Mouse (Mus musculus): ENCODE data around the gene Pheta1.

The Pheta1 gene

DNA sequence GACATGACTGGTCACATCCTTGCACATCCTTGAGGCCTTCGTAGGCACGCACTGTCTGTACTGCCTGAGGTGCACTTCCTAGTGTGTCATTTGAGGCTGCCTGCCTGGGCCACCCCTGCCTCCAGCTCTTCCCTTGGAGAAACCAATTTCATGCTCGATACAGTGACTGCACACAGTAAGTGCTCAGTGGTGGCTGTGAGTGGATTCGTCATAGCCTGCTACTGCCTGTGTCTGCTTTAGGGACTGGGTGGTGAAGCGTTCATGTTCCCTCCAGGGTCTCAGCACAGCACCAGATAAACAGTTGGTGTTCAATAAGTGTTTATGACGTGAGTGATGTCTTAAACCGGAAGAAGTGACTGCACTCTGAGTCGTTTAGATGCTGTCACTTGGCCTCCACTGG is 34.6 kb downstream of the Pheta1 start:
- no peak for DNase-seq (ENCODE audit: inconsistent age in 2 of 2, low spot score in 1 of 2)

DNA sequence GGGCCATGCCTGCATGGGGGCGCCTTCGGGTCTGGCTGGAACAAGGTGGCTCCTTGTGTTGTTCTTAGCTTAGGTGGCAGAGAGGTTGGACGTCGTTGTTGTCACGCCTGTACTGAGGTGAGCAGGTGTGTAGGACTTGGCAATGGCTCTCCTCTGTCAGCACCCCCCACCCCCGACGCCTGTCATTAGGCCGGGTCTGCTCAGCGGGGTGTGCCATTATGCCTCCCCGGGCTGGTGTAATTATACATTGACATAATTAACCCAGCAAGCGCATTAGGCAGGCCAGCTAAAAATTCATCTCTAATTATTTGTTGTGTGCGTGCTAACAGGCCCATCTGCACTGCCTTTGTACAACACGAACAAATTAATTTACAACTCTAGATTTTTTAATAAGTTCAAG is 40.6 kb downstream of the Pheta1 start:
- no peak for DNase-seq (ENCODE audit: inconsistent age in 2 of 2, low spot score in 1 of 2)

DNA sequence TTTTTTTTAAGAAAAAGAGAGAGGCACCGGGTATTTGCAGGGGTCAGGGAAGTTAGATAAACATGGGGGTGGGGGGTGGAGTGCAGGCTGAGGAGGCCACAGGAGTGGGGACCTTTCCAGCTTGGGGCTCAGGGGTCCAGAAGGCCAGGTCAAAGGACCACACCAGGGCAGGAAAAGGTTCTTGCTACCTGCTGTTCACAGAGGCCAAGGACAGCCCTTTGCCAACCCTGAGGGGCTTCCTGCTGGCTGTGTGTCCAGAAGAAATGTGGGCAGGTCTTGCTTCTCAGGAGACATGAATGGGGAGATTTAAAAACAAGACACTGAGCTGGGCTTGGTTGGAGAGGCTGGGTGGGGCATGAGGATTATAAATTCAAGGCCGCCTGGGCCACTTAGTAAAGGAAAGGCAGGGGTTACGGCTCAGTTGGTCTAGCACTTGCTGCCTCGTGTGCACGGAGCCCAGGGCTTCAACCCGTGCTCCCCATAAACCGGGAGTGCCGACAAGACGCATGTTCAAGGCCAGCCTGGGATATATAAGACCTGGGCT is 41.1 kb downstream of the Pheta1 start:
- DNase-seq (ENCODE audit: inconsistent age in 2 of 2, low spot score in 1 of 2), result no peak

DNA sequence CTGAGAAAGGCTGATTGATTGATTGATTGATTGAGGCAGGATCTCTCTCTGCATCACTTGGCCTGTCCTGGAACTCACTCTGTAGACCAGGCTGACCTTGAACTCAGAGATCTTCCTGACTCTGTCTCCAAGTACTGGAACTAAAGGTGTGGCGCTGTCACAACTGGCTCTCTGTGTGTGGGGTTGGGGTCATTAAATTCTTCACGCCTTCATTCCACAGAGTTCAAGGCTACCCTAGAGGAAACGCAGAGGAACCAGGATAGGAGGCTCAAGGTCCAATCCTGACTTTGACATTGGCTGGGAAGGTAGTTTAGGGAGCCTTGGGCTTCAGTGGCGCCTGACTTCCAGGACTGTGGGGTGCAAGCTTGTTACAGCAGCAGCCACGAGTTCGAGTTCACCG is 42.1 kb downstream of the Pheta1 start:
- DNase-seq (ENCODE audit: inconsistent age in 2 of 2, low spot score in 1 of 2), result no peak

DNA sequence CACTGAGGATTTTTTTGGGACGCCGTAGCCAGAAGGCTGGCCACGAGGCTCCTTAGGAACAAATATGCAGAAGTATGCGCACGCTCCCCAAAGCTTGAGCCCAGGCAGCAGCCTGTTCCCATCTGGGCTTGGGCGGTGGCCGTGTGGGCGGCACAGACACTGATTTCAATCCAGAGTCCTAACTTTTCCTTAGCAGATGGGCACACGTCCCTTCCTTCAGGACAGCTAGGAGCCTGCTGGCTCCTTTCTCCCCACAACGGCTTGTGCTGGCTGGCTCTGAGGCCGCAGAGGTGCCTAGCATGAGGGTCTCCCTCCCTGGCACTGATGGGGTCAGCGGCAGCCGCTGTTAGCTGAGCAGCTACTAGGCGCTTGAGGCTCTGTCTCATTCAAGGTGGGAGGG is 43.5 kb downstream of the Pheta1 start:
- DNase-seq (ENCODE audit: inconsistent age in 2 of 2, low spot score in 1 of 2), result no peak

DNA sequence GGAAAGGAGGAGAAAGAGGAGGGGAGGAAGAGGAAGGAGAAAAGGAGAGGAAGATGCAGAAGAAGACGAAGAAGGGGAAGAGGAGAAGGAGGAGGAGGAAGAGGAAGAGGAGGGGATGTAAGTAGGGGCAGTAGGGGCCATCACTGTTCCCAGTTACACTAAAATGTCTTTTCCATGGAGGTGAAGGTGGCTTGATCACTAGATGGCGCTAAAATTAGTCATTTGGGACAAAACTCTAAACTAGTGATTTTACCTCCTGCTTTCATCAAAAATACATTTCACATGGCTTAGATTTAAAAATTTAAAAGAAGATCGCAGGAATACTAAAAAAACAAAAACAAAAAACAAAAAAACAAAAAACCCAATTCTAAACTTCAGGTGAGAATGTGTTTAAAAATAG is 44.8 kb downstream of the Pheta1 start:
- no peak for DNase-seq (ENCODE audit: inconsistent age in 2 of 2, low spot score in 1 of 2)

DNA sequence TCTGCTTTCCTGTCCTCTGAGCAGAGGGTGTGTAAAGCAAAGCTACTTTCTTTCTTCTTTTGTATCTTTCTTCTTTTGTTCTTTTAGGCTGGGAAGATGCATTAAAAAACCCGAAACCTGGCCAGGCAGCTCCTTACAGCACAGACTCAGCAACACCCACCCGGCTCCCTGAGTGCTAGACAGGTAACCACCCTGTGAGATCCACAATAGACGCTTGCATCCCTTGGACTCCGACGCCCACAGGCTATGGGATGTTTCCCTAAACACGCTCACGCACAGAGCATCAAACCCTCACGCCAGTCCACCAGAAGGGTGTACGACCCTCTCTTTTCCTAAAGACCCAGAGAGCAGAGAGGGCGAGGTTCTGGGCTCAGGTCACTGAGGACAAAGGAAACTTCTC is 45.9 kb downstream of the Pheta1 start:
- DNase-seq (ENCODE audit: inconsistent age in 2 of 2, low spot score in 1 of 2), result no peak

DNA sequence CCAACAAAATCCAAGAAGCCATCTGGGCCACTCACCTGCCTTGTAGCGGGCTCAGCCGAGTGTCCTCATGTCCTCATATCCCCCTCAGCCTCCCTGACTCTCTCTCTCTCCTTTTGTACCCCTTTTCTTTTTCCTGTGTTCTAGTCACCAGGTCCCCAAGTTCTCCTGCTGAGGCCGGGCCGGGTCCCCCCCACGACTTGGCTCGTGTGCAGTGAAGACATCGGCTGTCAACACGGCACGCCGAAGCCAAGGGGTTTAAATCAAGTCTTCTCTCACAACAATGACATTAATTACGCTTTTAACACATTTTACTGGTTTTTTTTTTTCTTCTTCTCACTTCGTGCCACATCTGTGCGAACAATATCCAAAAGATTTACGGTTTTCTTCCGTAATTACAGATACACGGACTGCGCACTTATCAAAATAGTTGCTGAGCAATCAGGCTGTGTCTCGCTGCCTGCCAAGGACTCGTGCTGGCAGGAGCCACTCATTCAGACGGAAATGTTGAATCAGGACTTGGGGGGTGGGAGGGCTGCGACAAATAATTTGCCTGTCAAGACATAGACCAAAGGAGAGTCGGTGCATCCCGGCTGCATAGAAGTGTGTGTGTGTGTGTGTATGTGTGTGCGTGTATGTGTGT is 46.5 kb downstream of the Pheta1 start:
- peak in 1 of 2 experiments; percentile 63 for DNase-seq (ENCODE audit: inconsistent age in 2 of 2, low spot score in 1 of 2)

DNA sequence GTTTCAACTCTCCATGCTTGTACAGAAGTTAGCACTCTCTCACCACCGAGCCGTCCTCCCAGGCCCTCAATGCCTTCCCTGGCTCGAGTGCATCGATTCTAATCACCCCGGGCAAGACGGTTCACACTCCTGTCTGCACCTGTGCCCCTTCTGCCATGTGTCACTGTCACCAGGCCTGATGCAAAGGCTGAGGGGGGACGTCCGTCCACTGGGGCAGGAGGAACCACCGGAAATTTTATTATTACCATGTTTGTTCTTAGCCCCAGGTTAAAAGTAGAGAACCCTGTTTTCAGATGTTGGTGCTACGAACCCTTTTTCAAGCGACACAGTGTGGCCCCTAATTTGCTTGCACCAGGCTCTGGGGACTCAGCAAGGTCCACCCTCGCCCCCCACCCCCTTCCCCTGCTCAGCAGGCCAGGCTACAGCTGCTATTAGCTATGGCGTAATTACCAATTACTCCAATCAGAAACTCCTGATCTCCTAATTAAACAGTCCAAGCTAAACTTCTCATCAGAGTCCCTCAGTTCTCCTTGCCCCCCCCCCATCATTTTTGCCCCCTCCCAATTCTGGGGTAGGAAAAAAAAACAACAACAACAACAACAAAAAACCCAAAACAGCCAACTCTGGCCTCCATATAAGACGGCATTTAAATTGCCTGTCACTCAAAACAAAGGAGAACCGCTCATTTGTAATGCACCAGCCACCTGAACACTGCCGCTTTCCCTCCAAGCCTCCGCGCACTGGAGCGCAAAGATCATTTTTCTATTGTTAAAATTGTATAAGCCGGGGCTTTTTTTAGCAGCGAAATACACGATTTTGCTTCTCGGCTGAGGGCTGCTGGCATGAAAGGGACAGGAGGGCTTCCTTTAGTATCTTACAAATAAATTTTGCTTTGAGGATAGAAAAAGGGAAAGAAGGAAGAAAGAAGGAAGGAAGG is 54.3 kb downstream of the Pheta1 start:
- no peak for DNase-seq (ENCODE audit: inconsistent age in 2 of 2, low spot score in 1 of 2)
